Mouse (Mus musculus): Measurements from ENCODE around the gene Prr5.
"Not testable (repeated sequence)": the region's sequence is repeated elsewhere in the genome, so short reads cannot be mapped to it uniquely, and the experiment has no call there.

Prr5 gene

GRCm38 (mm10) chr15:84715132-84715531, 45.7 kb downstream of the Prr5 start:
- DNase-seq: no peak

DNA sequence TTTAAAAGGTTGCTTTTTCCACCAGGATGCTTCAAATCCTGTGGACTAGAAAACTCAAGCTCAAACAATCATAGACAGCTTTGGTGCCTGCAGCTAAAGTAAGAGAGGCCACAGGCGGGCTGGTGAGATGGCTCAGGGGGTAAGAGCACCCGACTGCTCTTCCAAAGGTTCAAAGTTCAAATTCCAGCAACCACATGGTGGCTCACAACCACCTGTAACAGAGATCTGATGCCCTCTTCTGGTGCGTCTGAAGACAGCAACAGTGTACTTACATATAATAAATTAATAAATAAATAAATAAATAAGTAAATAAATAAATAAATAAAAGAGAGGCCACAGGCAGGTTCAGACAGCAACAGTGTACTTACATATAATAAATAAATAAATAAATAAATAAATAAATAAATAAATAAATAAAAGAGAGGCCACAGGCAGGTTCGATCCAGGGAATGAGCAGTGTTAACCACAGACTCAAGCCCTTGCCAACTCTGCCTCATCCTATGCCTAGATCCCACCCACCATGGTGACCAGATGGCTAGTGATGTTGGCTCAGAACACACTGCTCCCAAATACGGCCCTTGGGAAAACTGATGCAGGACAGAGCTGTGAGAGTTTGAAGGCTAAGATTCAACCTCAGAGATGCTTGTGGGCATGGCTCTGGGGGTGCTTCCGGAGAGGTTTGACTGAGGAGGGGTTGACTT, 48.3 kb downstream of the Prr5 start:
- DNase-seq: not testable (repeated sequence)

- DNase-seq: no peak
These were observed 49.4 kb downstream of the Prr5 start for GRCm38 (mm10) chr15:84718785-84719184.

DNA sequence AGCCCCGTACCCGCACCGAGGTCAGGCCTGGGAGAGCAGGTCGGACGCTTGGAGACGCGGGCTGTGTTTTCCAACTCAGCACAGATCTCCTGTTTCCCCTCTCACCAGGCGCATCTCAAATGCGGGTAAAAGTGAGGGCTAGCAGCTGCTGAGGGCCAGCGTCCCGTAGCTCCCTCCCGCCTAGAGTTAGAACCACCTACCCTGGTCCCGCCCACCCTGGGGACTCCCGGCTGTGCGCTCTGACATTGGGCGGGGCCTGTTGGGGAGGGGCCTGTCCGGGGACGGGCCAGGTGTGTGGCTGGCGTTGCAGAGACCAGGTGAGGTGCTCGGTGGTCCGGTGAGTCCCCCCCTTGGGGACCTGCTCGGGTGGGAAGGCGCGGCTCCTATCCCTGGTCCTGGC, 50.4 kb downstream of the Prr5 start, which contains the start of gene Arhgap8:
Gene Arhgap8 (plus strand): TSS at position 262 of the 400 bp plus-strand sequence.
- no peak for DNase-seq

DNA sequence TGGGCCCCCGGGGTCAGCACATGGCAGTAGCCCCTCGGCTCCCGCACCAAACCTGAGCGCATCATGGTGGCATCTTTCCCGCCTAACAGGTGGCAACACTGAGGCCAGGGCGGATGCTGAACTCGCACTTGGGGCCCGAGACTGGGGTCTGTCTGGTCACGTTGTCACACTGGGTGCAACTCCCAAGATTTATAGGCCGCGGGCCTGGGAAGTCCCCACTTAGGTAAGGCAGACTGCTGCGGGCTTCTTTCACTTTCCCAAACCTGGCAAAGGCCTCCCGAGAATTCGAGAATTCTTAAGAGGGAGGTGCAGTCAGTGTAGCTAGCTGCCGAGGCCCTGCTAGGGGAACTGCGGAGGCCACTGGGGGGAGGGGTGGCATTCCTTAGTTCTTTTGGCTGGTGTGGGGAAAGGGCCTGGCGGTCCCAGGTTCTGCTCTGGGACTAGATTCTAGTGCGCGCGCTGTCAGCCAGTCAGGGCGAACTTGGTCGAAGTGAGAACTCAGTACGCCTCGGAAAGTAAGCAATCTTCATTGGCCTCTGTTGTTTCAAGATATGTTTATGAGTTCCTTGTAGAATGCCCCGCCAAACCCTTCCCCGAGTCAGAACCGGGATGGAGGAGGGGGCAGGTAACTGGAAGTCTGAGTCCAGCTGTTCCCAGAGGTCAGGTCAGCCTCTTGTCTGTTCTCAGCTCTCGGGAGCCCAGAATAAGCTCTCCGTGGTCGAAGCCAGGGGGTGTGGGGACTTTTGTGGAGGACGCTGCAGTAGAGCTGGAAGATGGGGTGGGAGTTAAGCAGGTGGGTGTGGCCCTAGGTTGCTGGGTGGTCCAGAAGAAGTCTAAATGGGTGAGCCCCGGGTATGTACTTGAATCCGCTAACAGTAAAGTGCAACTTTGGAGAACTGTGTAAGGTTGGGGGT, 51.1 kb downstream of the Prr5 start:
- no peak for DNase-seq

GRCm38 (mm10) chr15:84723656-84724055, 54.2 kb downstream of the Prr5 start:
- DNase-seq: not testable (repeated sequence)

DNA sequence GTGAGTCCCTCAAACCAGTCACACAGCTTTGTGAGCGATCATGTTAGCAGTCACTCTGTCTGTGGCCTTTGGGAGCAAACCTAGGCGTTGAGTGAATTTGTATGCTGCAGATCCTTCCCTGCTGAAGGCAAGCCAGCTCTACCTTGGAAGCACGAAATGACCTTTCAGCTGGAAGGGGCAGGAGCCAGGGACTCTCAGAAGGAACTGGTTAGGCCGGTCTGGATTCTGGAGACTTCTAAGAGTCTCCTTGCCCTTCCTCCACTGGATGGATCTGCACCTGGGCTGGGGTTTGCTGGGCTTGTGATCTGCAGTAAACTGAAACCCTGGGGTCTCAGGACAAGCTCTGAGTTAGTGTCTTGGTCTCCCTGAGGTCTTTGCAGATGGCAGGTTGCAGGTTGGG, 54.8 kb downstream of the Prr5 start:
- DNase-seq: no peak

DNA sequence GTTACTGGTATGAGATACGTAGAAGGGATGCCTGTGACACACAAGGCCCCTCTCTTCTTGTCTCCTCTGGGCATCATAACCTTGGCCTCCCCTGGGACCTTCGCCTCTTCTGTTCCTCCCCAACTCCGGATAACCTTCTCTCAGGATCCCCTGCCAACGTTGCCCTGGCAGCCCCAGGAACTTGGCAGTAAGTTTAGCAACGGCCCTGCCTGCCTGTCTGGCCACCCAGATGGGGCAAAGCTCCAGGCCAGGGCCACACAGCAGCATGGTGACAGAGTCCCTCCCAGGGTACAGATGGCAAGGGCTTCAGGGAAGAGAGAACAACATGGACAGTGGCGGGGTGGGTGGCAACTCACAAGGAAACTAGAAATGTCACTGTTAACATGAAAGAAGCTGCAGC, 60.3 kb downstream of the Prr5 start:
- peak; percentile 3 for DNase-seq

GRCm38 (mm10) chr15:84730893-84731292, 61.5 kb downstream of the Prr5 start:
- no peak for DNase-seq

GRCm38 (mm10) chr15:84731676-84732424, 62.4 kb downstream of the Prr5 start:
- DNase-seq: no peak

DNA sequence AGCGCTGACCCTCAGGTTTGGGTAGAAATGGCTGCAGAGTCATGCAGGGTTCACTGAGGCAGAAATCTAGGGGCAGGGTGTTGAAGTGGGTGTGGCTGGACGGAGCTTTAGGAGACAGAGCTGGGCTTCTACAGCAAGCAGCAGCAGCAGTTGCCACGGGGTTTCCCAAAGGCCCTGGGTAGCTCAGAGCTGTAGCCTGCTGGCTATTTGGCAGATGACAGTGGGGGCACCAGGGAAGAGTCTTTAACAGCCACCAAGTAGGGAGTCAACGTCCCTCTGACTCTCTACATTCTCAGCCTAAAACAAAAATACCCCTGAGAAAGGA, 63.0 kb downstream of the Prr5 start:
- no peak for DNase-seq

GRCm38 (mm10) chr15:84736346-84736993, 67.0 kb downstream of the Prr5 start:
- DNase-seq: no peak

- no peak for DNase-seq
These were observed 67.5 kb downstream of the Prr5 start for GRCm38 (mm10) chr15:84736994-84737346.

DNA sequence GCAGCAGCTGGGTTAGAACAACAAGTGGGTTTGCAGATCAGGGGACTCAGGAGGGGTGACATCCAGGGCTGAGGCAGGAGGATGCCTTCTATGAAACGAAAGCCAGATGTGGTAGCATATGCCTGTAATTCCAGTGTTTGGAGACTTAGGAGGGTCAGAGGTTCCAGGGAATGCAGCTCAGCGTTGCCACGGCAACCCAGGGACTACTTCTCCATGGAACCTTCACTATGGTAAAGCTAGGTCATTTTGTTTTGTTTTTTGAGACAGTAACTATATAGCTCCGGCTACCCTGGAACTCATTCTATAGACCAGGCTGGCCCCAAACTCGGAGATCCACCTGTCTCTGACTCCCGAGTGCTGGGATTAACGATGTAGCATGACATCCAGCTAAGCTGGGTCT, 68.8 kb downstream of the Prr5 start:
- DNase-seq: no peak

GRCm38 (mm10) chr15:84741573-84741972, 72.2 kb downstream of the Prr5 start:
- no peak for DNase-seq

DNA sequence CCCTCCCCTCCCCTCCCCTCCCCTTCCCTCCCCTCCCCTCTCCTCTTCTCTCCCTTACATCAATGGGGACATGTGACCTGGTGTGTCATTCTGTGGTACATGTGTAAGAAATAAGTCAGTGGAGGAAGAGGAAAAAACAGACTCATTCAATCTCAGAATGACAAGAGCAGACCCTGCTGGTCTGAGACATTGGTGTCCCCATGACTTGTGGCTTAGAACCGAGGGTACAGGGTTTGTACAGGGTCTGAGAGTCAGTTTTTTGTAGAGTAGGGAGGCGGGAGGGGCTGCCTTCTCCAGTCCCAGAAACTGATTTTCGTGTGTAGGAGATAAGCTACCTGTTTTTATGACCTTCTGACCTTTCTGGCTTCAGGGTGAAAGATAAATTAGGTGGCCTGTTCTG, 73.9 kb downstream of the Prr5 start:
- DNase-seq: no peak

- no peak for DNase-seq
These were observed 74.9 kb downstream of the Prr5 start for GRCm38 (mm10) chr15:84744308-84744707.

DNA sequence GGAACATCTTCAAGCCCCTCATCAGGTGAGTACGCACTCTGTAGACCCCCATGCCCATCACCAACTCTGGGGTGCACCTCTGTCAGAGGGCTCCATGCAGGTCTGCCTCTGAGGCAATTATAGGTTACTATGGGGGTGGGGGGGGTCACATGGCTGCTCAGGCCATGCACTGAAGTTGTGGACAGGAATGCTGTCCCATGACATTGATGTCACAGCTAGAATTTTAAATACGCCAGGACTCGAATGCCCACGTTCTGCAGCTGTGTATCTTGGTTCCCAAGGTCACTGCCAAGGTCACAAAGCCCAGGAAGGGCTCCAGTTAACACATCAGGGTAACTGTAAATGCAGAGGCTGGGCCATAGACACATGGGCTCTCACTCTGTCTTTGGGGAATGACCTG, 76.4 kb downstream of the Prr5 start:
- no peak for DNase-seq

All from cerebellum, adult 9-10 months (tissue).